Mouse (Mus musculus): ENCODE measurements around the gene Tmem92. TPM values are rescaled to one million over a fixed set of nuclear protein-coding genes. Genes with fewer than 3 reads are reported as not detected.

The Tmem92 gene
- total and polyA plus RNA-seq, 2 experiments = not detected

DNA sequence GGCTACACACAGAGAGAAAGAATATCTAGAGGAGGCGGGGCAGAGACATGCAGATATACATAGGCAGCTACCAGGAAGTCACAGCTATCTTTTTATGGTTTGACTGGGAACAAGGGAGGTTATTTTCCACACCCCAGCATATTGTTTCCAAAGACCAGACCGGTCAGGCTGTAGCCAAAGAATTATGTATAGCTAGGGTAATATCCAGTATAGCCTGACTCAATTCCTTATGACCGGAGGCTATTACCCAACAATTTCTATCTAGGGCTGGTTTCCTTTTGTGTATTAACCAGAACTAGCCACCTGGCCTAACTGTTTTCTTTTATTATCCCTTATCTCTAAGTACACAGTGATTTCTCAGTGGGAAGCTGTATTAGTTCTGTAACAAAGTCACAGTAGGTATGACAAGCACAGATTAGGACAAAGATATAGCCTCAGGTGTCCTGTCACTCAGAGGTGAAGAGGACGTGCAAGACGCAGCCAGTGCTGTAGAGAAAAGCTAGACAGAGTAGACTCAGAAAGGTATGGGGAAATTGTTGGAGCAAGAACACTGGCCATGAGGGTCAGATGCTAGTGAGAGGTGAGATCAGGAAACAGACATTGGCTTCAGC, 7.5 kb downstream of the Tmem92 start:
- no peak overlapping the region for H3K27ac ChIP-seq (replicated peaks; ENCODE audit: insufficient read depth, low read depth, low read length)
- no peak for TF ChIP-seq POLR2A (IDR thresholded peaks at IDR 0.05; ENCODE audit: extremely low read depth, insufficient read depth, low read length)
- no peak for TF ChIP-seq CTCF (IDR thresholded peaks at IDR 0.05; ENCODE audit: low read depth, low read length)
- H3K4me1 ChIP-seq (ENCODE audit: control insufficient read depth, insufficient read depth, low read length) = no peaks in the 10 kb centered on the region
- no peak overlapping the region for H3K9ac ChIP-seq (ENCODE audit: low read depth, low read length)
- H3K36me3 ChIP-seq (ENCODE audit: control insufficient read depth, insufficient read depth, low read length) = no peaks in the 10 kb centered on the region
- no peak for DNase-seq (ENCODE audit: extremely low read depth, low read depth, low spot score)
- H3K4me3 ChIP-seq (ENCODE audit: insufficient read depth, low read depth, low read length) = no peak overlapping the region
- 86% methylated on average over 5 of the region's 5 CpGs for WGBS
- no peaks in the 10 kb centered on the region for H3K79me2 ChIP-seq (ENCODE audit: control insufficient read depth, insufficient read depth, low read length)
- no peaks in the 10 kb centered on the region for H3K27me3 ChIP-seq (ENCODE audit: control insufficient read depth, insufficient read depth, low read length)

DNA sequence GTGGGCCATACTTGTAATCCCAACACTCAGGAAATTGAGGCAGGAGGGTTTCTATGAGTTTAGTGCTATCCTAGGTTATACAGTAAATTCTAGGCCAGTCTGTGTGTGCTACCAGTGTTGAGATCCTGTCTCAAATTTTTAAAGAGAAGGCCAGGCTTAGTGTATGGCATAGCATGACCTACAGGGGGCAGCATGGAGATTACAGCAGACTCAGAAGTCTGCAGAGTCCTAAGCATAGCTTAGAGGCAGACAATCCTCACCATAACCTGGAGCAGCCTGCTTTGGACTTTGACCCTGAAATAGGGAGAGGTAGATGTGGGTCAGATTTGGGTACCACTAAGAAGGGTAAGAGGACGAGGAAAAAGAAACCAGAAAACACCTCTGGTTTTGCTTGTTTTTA, 8.7 kb downstream of the Tmem92 start:
- peak; percentile 6 for DNase-seq (ENCODE audit: extremely low read depth, low read depth, low spot score)
- H3K4me1 ChIP-seq (ENCODE audit: control insufficient read depth, insufficient read depth, low read length) = no peaks in the 10 kb centered on the region
- no peaks in the 10 kb centered on the region for H3K36me3 ChIP-seq (ENCODE audit: control insufficient read depth, insufficient read depth, low read length)
- no peak overlapping the region for H3K9ac ChIP-seq (ENCODE audit: low read depth, low read length)
- H3K27me3 ChIP-seq (ENCODE audit: control insufficient read depth, insufficient read depth, low read length) = no peaks in the 10 kb centered on the region
- TF ChIP-seq POLR2A (IDR thresholded peaks at IDR 0.05; ENCODE audit: extremely low read depth, insufficient read depth, low read length) (no peak), CTCF (IDR thresholded peaks at IDR 0.05; ENCODE audit: low read depth, low read length) (peak; percentile 14; the same call in 1 of the 2 replicates)
- H3K4me3 ChIP-seq (ENCODE audit: insufficient read depth, low read depth, low read length) = no peak overlapping the region
- H3K27ac ChIP-seq (replicated peaks; ENCODE audit: insufficient read depth, low read depth, low read length) = no peak overlapping the region
- 89% methylated on average over 1 of the region's 1 CpGs for WGBS
- no peaks in the 10 kb centered on the region for H3K79me2 ChIP-seq (ENCODE audit: control insufficient read depth, insufficient read depth, low read length)

DNA sequence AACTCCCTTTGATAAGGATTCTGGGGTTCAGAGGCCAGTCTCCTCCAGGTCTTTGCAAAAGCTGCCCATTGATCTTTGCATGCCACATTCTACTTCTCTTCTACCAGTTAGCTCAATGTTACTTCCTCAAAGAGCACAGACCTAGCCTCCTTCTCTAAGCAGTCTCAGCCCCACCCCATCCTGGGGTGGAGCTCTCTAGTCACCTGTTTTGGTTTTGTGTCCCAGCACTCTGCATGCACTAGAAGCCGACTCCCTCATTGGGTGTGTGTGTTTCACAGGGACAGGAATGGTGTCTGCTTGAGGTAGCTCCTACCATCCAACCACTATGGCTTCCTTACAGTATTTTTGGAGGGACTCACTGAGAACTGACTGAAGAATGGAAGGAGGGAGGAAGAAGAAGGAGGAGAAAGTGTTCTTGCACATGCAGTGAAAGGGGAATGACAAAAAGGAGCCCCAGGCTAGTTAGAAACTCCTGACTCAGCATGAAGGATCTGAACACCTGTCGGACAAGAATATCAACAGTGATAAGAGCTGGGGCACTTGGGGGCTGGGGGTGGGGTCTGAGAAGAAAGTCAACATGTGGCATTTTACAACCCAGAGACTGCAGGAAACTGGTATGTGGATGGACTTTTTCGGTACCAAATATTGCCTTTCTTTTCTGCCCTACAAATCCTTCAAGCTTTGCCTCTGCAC, 10.0 kb downstream of the Tmem92 start:
- H3K79me2 ChIP-seq (ENCODE audit: control insufficient read depth, insufficient read depth, low read length) = no peaks in the 10 kb centered on the region
- no peaks in the 10 kb centered on the region for H3K36me3 ChIP-seq (ENCODE audit: control insufficient read depth, insufficient read depth, low read length)
- H3K4me3 ChIP-seq (ENCODE audit: insufficient read depth, low read depth, low read length) = no peak overlapping the region
- TF ChIP-seq POLR2A (IDR thresholded peaks at IDR 0.05; ENCODE audit: extremely low read depth, insufficient read depth, low read length) (no peak), CTCF (IDR thresholded peaks at IDR 0.05; ENCODE audit: low read depth, low read length) (no peak)
- H3K9ac ChIP-seq (ENCODE audit: low read depth, low read length) = no peak overlapping the region
- H3K27ac ChIP-seq (replicated peaks; ENCODE audit: insufficient read depth, low read depth, low read length) = no peak overlapping the region
- DNase-seq (ENCODE audit: extremely low read depth, low read depth, low spot score) = no peak
- WGBS = 56% methylated on average over 3 of the region's 3 CpGs
- no peaks in the 10 kb centered on the region for H3K4me1 ChIP-seq (ENCODE audit: control insufficient read depth, insufficient read depth, low read length)
- no peaks in the 10 kb centered on the region for H3K27me3 ChIP-seq (ENCODE audit: control insufficient read depth, insufficient read depth, low read length)

DNA sequence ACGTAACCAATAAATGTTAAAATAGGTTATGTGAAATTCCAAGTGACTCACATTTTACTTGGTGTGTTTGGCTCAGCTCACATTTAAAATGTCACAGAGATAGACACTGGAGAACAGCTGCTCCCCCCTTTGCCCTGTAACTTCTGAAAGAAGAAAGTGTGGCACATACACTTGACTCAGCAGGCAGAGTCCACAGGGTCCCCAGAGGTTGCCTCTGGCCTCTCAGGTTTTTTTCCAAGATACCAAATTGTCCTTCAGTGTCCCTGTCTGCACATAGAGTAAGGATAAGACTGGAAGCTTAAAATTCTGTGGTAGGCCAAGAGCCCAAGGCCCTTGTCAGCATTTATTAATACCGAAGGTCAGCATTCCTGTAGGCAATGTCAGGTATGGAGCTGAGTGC, 15.3 kb downstream of the Tmem92 start:
- H3K27ac ChIP-seq (replicated peaks; ENCODE audit: insufficient read depth, low read depth, low read length) = no peak overlapping the region
- no peak overlapping the region for H3K4me3 ChIP-seq (ENCODE audit: insufficient read depth, low read depth, low read length)
- no peak overlapping the region for H3K9ac ChIP-seq (ENCODE audit: low read depth, low read length)
- WGBS = 96% methylated on average over 2 of the region's 2 CpGs
- no peak for TF ChIP-seq CTCF (IDR thresholded peaks at IDR 0.05; ENCODE audit: low read depth, low read length)
- TF ChIP-seq POLR2A (IDR thresholded peaks at IDR 0.05; ENCODE audit: extremely low read depth, insufficient read depth, low read length) = no peak
- H3K79me2 ChIP-seq (ENCODE audit: control insufficient read depth, insufficient read depth, low read length) = no peaks in the 10 kb centered on the region
- no peaks in the 10 kb centered on the region for H3K36me3 ChIP-seq (ENCODE audit: control insufficient read depth, insufficient read depth, low read length)
- H3K4me1 ChIP-seq (ENCODE audit: control insufficient read depth, insufficient read depth, low read length) = no peaks in the 10 kb centered on the region
- DNase-seq (ENCODE audit: extremely low read depth, low read depth, low spot score) = no peak
- no peaks in the 10 kb centered on the region for H3K27me3 ChIP-seq (ENCODE audit: control insufficient read depth, insufficient read depth, low read length)

DNA sequence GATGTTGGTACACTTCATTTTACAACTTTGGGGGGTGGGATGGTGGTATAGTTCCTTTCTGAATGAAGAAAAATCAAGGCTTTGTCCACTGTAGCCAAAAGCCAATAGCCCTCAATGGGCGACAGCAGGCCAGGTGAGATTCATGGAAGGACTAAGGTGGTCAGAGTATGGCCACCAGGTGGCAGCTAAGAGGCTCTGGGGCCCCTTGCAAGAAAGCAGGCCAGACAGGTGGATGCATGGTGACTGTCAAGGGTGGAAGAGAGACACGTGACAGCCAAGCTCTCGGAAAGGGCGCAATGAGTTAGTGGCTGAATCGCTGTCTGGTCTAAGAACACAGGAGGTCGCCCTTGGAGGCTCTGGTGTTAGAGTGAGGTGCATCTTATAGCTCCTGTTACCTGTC, 19.7 kb downstream of the Tmem92 start:
- no peak for DNase-seq (ENCODE audit: extremely low read depth, low read depth, low spot score)
- 47% methylated on average over 6 of the region's 6 CpGs for WGBS
- H3K27me3 ChIP-seq (ENCODE audit: control insufficient read depth, insufficient read depth, low read length) = no peaks in the 10 kb centered on the region
- H3K27ac ChIP-seq (replicated peaks; ENCODE audit: insufficient read depth, low read depth, low read length) = no peak overlapping the region
- no peaks in the 10 kb centered on the region for H3K4me1 ChIP-seq (ENCODE audit: control insufficient read depth, insufficient read depth, low read length)
- no peak overlapping the region for H3K4me3 ChIP-seq (ENCODE audit: insufficient read depth, low read depth, low read length)
- no peaks in the 10 kb centered on the region for H3K79me2 ChIP-seq (ENCODE audit: control insufficient read depth, insufficient read depth, low read length)
- no peak overlapping the region for H3K9ac ChIP-seq (ENCODE audit: low read depth, low read length)
- H3K36me3 ChIP-seq (ENCODE audit: control insufficient read depth, insufficient read depth, low read length) = no peaks in the 10 kb centered on the region
- no peak for TF ChIP-seq POLR2A (IDR thresholded peaks at IDR 0.05; ENCODE audit: extremely low read depth, insufficient read depth, low read length)
- TF ChIP-seq CTCF (IDR thresholded peaks at IDR 0.05; ENCODE audit: low read depth, low read length) = no peak

DNA sequence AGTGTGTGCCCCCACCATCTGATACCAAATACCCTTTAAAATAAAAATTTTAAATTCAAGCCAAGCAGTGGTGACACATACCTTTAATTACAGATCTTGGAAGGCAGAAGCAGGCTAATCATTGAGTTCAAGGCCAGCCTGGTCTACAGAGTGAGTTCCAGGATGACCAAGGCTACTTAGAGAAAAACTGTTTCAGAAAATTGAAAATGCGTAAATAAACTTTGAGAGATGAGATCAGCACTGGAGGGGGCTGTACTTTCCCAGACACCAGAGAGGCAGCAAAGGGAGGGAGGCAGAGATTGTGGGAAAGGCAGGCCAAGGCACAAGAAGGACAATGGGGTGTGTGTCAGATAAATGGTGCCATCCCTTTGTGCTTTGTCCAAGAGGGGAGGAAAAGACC, 20.2 kb downstream of the Tmem92 start:
- no peaks in the 10 kb centered on the region for H3K27me3 ChIP-seq (ENCODE audit: control insufficient read depth, insufficient read depth, low read length)
- DNase-seq (ENCODE audit: extremely low read depth, low read depth, low spot score) = no peak
- TF ChIP-seq POLR2A (IDR thresholded peaks at IDR 0.05; ENCODE audit: extremely low read depth, insufficient read depth, low read length) = no peak
- TF ChIP-seq CTCF (IDR thresholded peaks at IDR 0.05; ENCODE audit: low read depth, low read length) = no peak
- no peaks in the 10 kb centered on the region for H3K79me2 ChIP-seq (ENCODE audit: control insufficient read depth, insufficient read depth, low read length)
- WGBS = 93% methylated on average over 1 of the region's 1 CpGs
- H3K36me3 ChIP-seq (ENCODE audit: control insufficient read depth, insufficient read depth, low read length) = no peaks in the 10 kb centered on the region
- no peak overlapping the region for H3K27ac ChIP-seq (replicated peaks; ENCODE audit: insufficient read depth, low read depth, low read length)
- H3K9ac ChIP-seq (ENCODE audit: low read depth, low read length) = no peak overlapping the region
- H3K4me1 ChIP-seq (ENCODE audit: control insufficient read depth, insufficient read depth, low read length) = no peaks in the 10 kb centered on the region
- H3K4me3 ChIP-seq (ENCODE audit: insufficient read depth, low read depth, low read length) = no peak overlapping the region

Measured in liver, adult 2 months (tissue).